ENCODE assay signal across 15 mouse cellular contexts in the genomic region with DNA sequence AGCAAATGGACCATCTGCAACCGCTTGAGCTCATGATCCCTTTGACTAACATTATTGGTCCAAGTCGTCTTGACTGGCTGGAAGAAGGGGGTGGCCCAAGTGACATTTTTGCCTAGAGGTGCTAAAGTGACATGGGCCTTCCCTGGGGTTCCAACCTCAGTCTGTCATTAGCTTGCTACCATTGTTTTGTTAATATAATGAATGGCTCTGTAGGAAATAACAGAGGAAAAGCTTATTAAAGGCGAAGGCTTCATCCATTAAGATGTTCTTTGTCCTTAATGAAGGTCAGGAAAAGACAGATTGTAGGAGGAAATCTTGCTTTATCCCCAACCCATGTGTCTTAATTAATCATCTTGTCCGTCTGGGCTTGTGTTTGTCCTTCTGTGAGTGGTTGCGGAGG.
"Had no signal": no experiment of that assay in that cellular context is flagged by ENCODE, and none has a peak within 500 bp of the region (broad histone marks: within the 10 kb centered on the region; RNA-seq: fewer than 3 reads in every experiment).

No protein-coding gene starts in this region.

- H3K27me3 ChIP-seq: limb, embryonic 15.5 days; neural tube, embryonic 13.5 days had no signal

- H3K9me3 ChIP-seq: limb, embryonic 15.5 days; liver, embryonic 13.5 days; midbrain, embryonic 10.5 days; neural tube, embryonic 13.5 days had no signal

- H3K36me3 ChIP-seq: limb, embryonic 15.5 days; liver, embryonic 13.5 days; midbrain, embryonic 10.5 days; neural tube, embryonic 13.5 days had no signal

- ATAC-seq: lung, postnatal 0 days had no signal

- DNase-seq: kidney, adult 2 months; kidney, postnatal 36 days; layer of hippocampus, adult 9-11 months; layer of hippocampus, postnatal 36 days; liver, embryonic 13.5 days; lung, adult 18-20 months; lung, postnatal 4 days; midbrain, embryonic 14.5 days; thymus, postnatal 4 days had no signal

- H3K27ac ChIP-seq: limb, embryonic 15.5 days; liver, embryonic 13.5 days; midbrain, embryonic 10.5 days; neural tube, embryonic 13.5 days; stomach, postnatal 0 days had no signal

- H3K4me3 ChIP-seq: limb, embryonic 15.5 days; liver, embryonic 13.5 days; midbrain, embryonic 10.5 days; myocyte; neural tube, embryonic 13.5 days had no signal

- H3K4me2 ChIP-seq: limb, embryonic 15.5 days; liver, embryonic 13.5 days; neural tube, embryonic 13.5 days had no signal

- H3K4me1 ChIP-seq: liver, embryonic 13.5 days had no signal

- H3K9ac ChIP-seq: limb, embryonic 15.5 days; liver, embryonic 13.5 days; neural tube, embryonic 13.5 days had no signal
